Mouse (Mus musculus) liver, embryonic 14.5 days (tissue): ENCODE measurements around the gene Il12rb1.
A peak's percentile ranks its signal among the peaks of the same experiment; 100 is the strongest.

Experiments used
- CTCF ChIP-seq: IDR thresholded peaks from 2 replicates; pipeline ENCODE4 v1.5.1; 2016; ENCODE audit warnings: antibody characterized with exemption, low read depth, control low read depth
- EP300 ChIP-seq: IDR thresholded peaks from 2 replicates; pipeline ENCODE4 v1.6.1; 2016; ENCODE audit warnings: antibody characterized with exemption, low read depth

- TF ChIP-seq CTCF (peak; percentile 25; the same call in 1 of the 2 replicates), EP300 (peak; percentile 45)
These were observed 31.4 kb downstream of the Il12rb1 start, which contains the start of gene Arrdc2 for GRCm38 (mm10) chr8:70839408-70840351.
